Mouse (Mus musculus) spleen, postnatal 14 days (tissue): ENCODE data around the gene Atg9a.
"Not testable (repeated sequence)": the region's sequence is repeated elsewhere in the genome, so short reads cannot be mapped to it uniquely, and the experiment has no call there.

Experiments
- DNase-seq, 2 experiments: peaks; one replicate each; pipeline ENCODE4 v3.0.0; 2021 to 2022; ENCODE audit warnings: low spot score in 2 of 2

Gene Atg9a

DNA sequence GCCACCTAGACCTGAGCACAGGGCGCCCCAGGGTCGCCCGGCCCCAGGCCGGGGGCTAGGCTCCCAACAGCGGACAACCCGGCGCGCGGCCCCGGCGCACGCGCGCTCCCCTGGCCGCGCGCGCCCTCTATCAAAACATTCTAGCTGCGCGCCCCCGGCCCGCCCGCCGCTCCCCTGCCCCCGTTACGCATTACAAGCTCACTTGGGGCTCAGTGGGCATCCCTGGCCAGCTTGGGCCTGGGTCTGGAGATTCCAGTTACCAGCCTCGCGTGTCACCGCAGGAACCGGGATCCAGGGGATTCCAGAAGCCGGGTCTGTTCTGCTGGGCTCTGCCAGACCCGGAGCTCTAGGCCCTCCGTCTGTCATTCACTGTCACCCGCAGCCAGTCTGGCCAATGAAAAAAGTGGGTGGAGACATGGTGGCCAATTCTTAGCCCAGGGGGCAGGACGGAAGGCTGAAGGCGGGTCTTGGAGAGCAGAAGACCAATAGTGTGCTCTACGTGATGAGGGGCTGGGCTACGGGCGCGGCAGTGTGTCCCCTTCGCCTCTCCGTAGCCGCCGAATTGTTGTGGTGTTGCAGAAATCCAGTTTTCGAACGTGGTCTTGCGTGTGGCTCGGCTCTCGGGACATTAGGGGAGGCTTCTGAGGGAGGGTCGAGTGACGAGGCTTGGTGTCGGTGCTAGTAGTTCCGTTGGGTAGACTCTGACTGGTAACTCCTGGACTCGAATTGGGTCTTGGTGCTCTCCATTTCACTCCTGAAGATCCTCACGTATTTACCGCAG lies at the start of gene Atg9a, which contains the start of gene Ankzf1:
TSS of gene Atg9a (minus strand) at position 575 of the 781 bp plus-strand sequence.
TSS of gene Ankzf1 (plus strand) at position 530 of the 781 bp plus-strand sequence.
- DNase-seq = peak; percentile 84 to 89

DNA sequence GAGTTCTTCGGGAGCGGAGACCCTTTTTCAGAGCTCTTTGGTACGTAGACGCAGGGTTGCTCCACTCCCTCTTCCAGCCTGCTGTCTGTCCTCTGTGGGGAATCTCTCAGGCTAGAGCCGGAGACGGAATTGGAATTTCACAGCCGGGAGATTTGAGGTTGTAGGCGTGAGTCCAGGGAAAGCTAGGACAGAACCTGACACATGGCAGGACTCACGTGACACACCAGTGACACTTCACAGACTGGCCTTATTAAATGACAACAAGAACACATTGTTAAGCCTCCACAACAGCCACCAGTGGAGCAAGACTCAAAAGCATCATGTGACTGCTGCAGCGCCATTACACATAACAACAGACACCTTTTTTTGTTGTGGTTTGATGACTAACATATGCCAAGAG lies 47.6 kb upstream of the Atg9a start:
- DNase-seq = no peak

DNA sequence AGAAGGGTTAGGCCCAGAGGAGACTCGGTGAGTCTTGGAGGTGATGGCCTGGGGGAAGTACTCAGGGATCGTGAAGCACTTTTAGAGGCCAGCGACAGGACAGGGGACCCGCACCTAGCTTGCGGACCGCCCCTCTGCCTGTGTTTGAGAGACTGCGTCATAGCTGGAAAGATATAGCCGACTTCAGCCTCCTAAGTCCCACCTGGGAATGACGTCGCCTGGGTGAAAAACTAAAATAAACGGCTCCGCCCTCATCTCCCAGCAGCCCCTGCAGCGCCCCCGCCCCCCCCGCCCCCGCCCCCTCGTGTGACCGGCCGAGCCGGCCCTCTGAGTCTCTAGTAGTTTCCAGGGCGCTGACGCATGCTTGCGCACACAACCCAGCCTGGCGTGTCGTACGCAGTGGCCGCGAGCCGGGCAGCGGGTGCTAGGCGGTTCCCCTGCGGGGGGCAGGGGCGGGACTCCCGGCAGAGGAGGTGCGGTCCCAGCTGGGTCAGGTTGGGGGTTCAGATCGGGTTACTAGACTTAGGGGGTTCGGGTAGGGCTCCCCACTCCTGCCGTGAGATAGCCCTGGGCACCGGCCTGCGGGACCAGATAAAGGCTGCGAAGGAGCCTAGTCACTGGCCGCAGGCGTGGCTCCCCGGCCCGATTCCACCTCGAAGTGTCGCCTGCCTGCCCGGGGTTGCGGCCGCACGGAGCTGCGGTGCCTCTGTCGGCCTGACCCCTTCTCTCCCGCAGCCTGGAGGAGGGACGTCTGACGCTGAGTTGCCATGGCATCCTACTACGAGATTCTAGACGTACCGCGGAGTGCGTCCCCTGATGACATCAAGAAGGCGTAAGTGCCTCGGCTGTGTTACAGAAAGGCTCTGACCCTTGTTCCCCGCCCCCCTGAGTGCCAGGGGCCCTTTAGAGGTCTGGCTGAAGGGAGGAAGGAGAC lies 44.4 kb upstream of the Atg9a start, which contains the start of gene Dnajb2:
TSS of gene Dnajb2 (plus strand) at position 290 of the 934 bp plus-strand sequence.
- peak; percentile 79 to 82 for DNase-seq

DNA sequence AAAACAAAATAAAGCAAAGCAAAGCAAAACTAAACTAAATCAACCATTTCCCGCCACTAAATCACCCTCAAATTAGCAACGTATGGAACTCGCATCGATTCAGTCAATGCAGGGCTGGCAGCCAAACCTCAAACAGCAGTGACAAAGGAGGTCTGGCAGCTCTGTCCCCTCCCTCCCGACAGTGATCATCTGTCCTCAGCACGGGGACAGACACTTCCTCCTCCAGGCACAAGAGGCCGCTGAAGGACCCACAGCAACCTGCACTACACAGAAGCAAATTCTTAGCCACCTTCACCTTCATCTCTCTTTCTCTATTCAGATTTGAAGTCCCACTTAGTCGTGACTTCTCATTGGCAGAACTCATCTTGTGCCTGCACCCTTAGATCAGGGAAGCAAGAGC lies 42.6 kb upstream of the Atg9a start:
- peak; percentile 54 to 67 for DNase-seq

DNA sequence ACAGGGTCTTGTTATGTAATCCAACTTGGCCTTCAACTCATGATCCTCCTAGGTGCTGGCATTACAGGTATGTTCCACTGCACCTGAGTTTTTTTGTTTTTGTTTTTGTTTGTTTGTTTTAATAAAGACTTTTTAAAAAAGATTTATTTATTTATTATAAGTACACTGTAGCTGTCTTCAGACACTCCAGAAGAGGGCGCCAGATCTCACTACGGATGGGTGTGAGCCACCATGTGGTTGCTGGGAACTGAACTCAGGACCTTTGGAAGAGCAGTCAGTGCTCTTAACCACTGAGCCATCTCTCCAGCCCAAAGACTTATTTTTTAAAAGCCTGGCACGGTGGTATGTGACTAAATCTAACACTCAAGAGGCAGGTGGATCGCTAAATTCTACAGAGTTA lies 40.5 kb upstream of the Atg9a start:
- not testable (repeated sequence) for DNase-seq

DNA sequence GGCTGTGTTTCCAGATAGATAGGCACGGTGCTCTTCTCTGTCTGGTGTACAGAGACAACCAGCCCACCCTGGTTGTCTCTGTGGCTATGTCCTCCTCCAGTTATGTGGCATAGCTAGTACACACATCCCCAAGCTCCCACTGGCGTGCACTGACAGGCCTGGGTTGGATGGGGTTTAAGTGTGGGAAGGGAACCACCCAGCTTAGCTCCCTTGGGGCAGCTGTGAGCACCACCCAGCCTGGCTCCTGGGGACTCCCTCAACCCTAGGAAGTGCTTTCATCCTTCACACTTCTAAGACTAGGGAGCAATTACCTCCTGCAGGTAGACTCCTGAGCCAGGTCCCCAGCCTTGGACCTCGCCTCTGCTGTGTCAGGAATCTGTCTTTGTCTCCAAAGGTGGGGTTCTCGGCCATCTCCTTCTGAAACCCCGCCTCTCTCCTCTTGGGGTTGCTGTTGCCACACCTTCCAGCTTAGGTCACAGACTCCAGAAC lies 39.7 kb upstream of the Atg9a start, which contains the start of gene A630095N17Rik:
TSS of gene A630095N17Rik (minus strand) at position 439 of the 489 bp plus-strand sequence.
- no peak for DNase-seq

DNA sequence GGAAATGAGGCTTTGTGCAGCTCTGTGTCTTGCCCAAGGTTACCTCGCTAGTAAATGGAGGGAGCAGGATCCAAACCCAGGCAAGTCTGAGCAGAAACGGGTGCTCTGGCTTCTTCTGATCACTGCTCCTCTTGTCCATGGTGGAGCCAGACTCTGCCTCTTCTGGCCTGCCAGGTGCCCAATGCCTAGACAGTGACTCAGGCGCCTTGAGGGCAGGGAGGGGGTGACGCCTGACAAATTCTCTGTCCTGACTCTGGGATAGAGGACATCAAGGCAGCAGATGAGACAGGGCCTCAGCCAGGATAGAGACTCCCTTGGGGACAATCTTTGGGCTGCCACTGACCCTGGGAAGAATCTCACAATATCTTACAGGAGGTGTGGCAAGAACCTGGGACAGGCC lies 39.2 kb upstream of the Atg9a start:
- no peak for DNase-seq

DNA sequence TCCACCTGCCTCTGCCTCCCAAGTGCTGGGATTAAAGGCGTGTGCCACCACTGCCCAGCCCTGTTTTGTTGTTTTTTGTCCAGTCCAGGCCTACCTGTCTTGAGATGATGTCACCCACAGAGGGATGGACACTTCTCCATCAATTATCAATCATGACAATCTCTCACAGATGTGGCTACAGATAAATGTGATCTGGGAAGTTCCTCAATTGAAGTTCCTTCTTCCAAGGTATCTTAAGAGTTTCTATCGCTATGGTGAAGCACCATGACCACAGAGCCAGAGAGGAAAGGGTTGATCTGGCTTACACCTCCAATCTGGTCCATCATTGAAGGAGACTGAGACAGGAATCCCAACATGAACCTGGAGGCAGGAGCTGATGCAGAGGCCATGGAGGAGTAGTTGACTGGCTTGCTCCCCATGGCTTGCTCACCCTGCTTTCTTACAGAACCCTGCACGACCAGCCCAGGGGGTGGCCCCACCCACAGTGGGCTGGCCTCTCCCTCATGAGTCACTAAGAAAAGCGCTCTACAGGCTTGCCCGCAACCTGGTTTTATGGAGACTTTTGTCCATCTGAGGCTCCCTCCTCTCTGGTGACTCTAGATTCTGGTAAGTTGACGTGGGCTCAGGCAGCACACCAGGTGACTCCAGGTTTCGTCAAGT lies 38.5 kb upstream of the Atg9a start:
- DNase-seq = no peak

DNA sequence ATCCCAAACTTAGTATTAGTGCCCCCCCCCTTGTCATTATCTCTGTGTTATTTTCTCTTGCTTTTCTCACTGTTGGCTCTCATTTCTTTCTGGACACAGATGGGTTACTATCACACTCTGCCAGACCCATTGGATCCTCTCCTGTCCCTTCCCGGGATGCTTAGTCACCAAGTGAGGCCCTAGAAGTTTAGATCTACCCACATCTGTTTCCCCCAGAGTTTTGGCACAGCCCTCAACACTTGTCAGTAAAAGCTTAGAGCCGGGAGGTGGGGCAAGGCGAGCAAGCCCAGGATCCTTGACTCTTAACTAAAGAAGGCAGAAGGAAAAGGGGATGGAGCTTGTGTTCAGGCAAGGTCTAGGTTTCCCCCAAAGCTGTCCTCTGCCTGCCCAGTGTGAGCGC lies 37.2 kb upstream of the Atg9a start:
- DNase-seq = no peak

DNA sequence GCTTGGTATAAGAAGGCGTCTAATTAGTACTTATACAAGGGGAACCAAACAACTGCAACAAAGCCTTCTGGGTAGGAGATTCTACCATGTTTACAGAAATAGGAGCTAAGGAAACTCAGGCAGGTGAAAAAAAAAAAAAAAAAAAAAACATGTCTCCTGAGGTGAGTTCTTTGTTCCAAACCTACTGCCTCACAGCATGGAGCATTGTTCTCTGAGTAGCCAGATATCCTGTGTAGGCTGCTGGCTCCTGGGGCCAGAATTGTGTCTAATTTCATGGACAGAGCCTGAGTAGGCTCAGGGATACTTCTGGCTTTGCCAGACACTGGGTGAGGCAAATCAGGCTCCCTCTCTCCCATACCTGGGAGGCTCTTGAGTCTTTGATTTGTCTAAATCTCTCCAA lies 35.7 kb upstream of the Atg9a start:
- DNase-seq = no peak

DNA sequence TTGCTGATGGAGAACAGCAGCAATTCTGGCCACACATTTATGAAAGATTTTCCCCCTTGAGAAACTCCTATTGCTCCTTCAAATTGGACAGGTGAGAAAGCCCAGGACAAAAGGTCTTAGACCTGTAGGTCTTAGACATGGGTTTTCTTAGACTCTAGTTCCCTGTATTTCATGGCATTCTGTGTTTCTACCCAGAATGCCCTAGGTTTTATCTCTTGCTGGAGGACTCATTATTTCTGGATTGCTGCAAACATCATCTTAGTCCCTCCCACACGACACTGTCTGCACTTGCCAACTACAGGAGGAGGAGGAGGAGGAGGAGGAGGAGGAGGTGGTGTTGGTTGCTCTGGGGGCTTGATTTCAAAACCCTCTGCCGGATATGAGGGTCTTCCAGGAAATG lies 34.1 kb upstream of the Atg9a start:
- DNase-seq = no peak

DNA sequence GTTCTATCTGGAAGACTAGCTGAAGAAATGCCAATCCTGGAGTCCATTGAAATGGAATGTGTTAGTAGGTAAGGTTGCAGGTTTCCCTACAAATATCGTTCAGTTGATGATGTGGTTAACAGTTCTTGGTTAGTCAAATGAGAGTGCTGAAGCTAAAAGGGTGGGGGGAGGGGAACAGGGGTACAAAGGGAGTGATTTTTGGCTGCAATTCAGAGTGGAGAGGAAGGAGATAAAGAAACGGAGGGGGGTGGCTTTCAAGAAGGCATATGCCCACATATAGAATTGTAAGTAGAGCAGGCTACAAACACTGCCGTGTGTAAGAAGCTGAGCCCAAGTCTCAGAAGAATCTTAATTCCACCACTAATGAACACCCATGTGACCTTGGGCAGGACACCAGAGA lies 33.5 kb upstream of the Atg9a start:
- no peak for DNase-seq

DNA sequence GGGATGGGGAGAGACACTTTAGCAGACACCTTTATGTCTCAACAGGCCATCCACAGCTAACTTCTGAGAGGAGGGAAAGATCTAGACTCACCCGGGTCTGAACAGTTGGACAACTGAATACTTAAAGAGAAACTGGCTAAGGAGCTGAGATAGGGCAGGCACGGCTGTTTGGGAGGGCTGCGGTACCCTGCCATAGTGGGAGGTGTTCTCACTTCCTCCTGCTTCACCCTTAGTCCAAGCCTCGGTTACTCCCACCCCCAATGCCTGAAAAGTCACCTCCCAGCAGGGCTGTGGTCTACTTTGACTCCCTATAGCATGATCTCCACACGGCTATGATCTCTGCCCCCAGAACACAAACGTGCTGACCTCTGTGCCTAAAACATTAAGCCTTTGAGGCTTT lies 31.5 kb upstream of the Atg9a start:
- no peak for DNase-seq

DNA sequence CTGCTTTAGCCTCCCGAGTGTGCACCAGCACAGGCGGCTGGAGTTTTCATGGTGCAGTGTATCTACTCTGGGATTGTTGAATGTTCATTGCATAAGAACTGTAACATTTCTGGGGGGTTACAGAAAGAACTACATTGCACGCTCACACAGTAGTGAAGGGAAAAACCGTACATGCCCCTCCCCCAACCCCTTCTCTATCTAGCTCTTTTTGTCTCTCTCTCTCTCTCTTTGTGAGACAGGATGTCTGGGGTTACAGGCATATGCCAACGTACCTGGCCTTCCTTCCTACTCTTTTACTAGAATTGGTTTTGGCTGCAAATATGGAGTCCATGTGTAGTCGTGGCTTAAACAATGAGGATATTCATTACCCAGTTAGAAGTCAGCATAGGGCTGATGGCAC lies 30.9 kb upstream of the Atg9a start:
- no peak for DNase-seq

DNA sequence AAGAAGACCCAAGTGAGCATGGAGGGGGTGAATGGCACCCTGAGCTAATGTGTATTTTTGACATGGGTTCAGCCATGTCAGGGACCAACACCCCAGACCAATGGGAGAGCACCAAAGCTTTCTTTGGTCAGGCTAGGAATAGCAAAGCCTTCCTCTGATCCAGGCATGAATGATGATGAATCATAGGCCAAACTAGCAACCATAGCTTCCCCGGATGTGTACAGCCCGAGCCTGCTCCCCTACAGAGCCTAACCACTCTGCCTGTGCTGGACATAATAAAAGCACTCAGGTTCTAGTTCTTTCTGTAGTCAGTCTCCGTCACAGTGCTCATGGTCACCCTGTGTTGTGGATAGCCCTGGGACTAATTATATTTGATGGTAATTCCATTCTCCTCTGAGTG lies 29.5 kb upstream of the Atg9a start:
- no peak for DNase-seq

DNA sequence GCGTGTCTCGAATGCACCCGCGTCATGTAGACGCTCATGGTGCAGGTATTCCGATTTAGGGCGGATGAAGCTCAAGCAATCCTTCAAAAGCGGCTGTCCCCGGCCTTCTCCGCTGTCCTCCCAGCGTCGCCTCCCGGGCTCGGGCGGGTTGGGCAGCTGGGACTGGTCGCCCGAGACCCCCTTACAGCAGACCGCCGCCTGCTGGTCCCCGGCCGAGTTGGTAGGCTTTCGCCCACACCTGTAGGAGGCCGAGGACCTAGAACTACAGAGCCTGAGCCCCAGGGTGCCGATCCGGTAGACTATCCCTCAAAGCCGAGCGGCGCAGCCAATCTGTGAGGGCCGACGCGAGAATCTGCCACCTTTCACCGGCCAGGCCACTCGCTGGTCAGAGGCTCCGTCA lies 27.5 kb upstream of the Atg9a start, which contains the start of gene Tuba4a:
TSS of gene Tuba4a (minus strand) at position 335 of the 400 bp plus-strand sequence.
- DNase-seq = peak in 1 of 2 experiments; percentile 49

DNA sequence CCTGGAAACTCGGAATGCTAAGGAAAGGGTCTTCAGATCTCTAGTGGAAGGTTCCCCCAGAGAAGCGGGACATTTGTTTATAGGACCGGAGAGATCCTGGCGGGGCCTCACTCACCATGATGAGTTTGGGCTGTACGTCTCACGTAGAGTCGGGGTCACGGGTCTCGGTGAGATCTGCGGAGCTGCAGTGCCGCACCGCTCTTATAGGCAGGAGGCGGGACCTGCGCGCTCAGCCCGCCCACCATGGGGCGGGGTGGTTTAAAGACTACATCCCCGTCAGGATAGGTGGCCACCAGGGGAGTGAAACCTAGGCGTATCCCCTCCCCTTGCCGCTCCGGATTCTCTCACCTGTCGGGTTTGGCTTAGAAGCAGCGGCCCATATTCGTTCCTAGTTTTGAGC lies 27.1 kb upstream of the Atg9a start:
- DNase-seq = peak; percentile 98

DNA sequence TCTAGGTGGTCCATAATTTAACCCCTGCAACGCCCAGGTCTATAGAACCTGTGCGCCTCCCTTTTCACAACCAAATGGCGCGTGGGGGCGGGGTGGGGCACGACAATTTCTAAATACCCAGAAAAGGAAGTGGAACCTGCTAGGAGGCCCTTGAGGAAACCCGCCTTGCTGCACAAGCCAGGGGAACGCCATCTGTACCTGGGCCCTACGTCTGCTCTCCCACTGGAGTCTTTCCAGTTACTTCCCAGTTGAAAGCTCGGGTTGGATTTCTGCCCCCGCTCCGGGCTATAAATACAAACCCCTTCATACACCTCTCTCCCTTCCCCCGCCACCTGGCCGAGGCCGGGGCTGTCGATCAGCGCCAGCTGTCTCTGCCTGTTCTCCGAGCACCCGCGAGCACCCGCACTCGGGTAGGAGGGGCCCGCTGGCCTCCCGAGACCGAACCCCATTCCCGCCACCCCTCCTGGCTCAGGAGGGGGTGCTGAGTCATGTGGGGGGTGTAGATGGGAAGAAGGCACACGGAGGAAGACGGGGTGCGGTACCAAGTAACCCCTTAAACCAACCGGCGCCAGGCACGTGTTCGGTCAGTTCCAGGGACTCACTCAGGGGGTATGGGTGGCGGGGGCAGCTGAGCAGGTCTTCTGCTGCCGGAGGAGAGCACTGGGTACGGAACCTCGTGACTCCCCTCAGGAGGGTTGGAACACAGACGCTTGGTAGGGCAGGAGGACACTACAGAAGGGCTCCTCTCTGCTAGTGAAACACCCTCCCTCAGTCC lies 26.4 kb upstream of the Atg9a start:
- DNase-seq = peak; percentile 46 to 58

DNA sequence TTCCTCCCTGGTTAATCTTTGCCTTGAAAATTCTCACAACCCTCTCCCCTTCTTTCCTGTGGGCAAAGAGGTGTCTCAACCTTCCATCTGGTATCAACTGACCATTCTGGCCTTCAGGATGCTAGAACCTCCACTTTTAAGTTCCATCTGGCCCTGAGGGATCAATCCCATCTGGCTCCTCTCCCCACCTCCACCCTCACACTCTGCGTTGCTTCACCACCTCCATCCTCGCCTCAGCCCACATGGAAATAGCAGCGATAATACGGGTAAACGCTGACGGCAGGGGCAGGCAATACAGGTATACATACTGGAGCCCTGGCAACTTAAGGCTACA lies 25.9 kb upstream of the Atg9a start:
- no peak for DNase-seq

DNA sequence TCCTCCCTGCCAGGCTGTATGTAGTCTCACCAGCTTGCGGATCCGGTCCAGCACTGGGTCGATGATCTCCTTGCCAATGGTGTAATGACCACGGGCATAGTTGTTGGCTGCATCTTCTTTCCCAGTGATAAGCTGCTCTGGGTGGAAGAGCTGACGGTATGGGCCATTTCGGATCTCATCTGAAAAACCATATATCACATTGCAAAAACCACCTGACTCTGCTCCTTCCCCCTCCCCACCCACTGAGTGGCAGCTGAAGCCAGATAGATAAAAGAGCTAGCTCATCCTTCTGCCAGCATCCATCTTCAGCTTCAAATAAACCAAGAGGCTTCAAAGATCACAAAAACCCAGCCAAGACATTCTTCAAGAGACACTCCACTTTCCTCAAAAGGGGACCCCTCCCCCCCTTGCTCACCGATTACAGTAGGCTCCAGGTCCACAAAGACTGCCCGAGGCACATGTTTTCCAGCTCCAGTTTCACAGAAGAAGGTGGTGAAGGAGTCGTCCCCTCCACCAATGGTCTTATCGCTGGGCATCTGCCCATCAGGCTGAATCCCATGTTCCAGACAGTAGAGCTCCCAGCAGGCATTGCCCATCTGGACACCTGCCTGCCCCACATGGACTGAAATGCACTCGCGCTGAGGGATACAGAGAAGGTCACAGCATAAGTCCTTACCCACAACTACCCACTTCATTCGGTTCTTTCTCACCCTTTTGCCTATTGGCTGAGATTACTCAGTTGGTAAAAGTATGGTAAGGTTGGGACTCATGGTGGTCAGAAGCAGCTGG lies 25.0 kb upstream of the Atg9a start:
- DNase-seq = no peak
